Mouse (Mus musculus): ENCODE results near the gene Nr1h3.

Gene Nr1h3

GRCm38 (mm10) chr2:91139764-91140163 is 62.9 kb downstream of the Nr1h3 start:
- DNase-seq (ENCODE audit: low spot score in 2 of 2) = no peak

DNA sequence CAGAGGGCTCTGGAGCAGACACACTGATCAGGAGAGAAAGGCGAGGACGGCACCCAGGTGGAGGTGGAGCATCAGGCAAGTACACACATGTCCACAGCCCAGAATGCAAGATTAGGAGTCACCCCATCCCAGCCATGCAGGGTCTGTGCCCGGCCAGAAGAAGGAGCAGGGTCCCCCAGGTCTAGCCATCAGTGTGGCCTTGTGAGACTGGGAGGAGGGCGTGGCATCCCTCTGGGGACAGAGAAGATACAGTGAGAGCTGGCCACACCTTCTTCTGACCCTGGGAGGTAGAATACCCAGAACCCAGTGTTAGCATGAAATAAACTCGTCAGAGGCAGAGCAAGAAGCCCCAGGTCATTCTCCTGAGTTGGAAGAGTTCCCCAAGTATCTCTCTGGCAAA is 63.3 kb downstream of the Nr1h3 start:
- DNase-seq (ENCODE audit: low spot score in 2 of 2) = no peak

DNA sequence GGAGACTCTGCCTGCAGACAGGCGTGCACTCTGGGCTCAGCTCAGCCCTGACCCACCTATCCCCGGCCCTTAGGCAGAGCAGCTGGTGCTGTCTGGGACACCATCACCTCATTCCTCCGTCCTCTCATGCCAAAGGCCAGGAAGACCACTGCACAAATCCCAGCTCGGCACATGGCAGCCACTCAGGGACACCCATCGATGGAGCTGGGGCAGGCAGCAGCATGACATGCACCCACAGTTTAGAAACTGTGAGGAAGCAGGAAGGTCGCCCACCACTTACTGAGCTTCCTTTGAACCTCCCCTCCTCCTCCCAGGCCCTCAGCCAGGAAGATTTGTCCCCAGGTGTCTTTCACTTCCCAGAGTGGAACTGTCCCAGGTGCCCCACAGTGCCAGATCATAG is 65.2 kb downstream of the Nr1h3 start:
- no peak for DNase-seq (ENCODE audit: low spot score in 2 of 2)

- no peak for DNase-seq (ENCODE audit: low spot score in 2 of 2)
Observed at GRCm38 (mm10) chr2:91136513-91137412, 65.9 kb downstream of the Nr1h3 start.
